Mouse (Mus musculus) forebrain, embryonic 10.5 days (tissue): Measurements from ENCODE around the gene Entpd7. TPM values are rescaled to one million over a fixed set of nuclear protein-coding genes. Genes with fewer than 3 reads are reported as not detected.
A peak's percentile ranks its signal among the peaks of the same experiment; 100 is the strongest.

Experiments
- DNase-seq: peaks from one replicate; pipeline ENCODE4 v3.0.0-alpha.2; 2017; ENCODE audit warnings: low spot score; ENCODE audit errors: extremely low spot score
- H3K27ac ChIP-seq: fragments of 300-500 bp; sonication (generic); 2 replicates; pipeline ENCODE4 v1.5.1; 2016; ENCODE audit warnings: mild to moderate bottlenecking
- H3K27me3 ChIP-seq: fragments of 300-500 bp; sonication (generic); 2 replicates; pipeline ENCODE4 v1.6.1; 2016; ENCODE audit warnings: mild to moderate bottlenecking; ENCODE audit not compliant: poor library complexity, severe bottlenecking
- H3K36me3 ChIP-seq: fragments of 300-500 bp; sonication (generic); replicated peaks from 2 replicates; pipeline ENCODE4 v1.6.1; 2016; ENCODE audit warnings: mild to moderate bottlenecking, moderate library complexity
- H3K4me1 ChIP-seq: fragments of 300-500 bp; sonication (generic); 2 replicates; pipeline ENCODE4 v1.6.1; 2016
- H3K4me3 ChIP-seq: fragments of 300-500 bp; sonication (generic); 2 replicates; pipeline ENCODE4 v1.5.1; 2016; ENCODE audit warnings: mild to moderate bottlenecking, moderate library complexity
- H3K9me3 ChIP-seq: fragments of 300-500 bp; sonication (generic); 2 replicates; pipeline ENCODE4 v1.6.1; 2016; ENCODE audit warnings: mild to moderate bottlenecking, moderate library complexity
- WGBS: fragments of 180-500 bp; shearing (Covaris S2); methylation state at CpG from one replicate; pipeline ENCODE4 v1.1.7; 2016; 5-methylcytosine and 5-hydroxymethylcytosine counted together
- polyA plus RNA-seq: library from polyadenylated mRNA; unstranded; fragments of >200 nt; fragmentation: Nextera tagmentation; extraction: Ambion mirVana; gene quantifications from 2 replicates; pipeline ENCODE4 v1.2.1, GENCODE M21; 2016

The Entpd7 gene
- polyA plus RNA-seq, 1 experiment from 2014 or later, result 8.8 TPM

DNA sequence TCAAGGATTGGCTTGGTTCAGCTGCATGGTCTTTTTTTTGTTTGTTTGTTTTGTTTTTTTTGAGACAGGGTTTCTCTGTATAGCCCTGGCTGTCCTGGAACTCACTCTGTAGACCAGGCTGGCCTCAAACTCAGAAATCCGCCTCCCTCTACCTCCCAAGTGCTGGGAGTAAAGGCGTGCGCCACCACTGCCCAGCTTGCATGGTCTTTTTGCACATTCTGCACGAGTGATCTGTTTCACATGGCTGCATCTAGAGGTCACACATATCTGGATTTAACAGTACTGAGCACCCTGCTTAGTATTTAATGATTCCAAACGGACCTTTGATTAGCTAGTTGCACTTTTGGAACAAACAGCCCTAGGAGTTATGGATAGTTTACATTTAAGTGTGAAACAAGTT, 22.5 kb downstream of the Entpd7 start:
- Histone ChIP-seq H3K4me1 (no peaks in the 10 kb centered on the region), H3K4me3 (no peak overlapping the region), H3K27me3 (no peaks in the 10 kb centered on the region), H3K9me3 (no peaks in the 10 kb centered on the region), H3K36me3 (peaks cover 35% of the 10 kb centered on the region), H3K27ac (no peak overlapping the region)
- no peak for DNase-seq
- WGBS, result 78% methylated on average over 5 of the region's 5 CpGs

DNA sequence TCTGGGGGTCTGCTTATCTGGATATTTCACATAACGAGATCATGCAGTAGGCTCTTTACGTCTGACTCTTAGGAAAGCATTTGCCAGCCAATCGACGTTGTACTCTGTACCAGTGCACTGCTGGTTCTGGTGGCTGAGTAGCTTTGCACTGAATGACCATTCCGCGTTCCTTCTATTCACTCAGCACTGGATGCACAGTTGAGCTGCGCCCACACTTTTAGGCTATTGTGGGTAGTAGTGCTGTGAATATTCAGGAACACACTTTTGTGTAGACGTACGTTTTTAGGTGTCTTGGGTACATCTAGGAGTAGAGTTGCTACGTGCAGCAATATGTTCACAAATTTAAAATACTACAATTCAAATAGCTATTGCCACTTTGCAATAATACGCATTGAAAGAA, 30.6 kb downstream of the Entpd7 start:
- DNase-seq, result no peak
- whole genome bisulfite sequencing, result 92% methylated on average over 11 of the region's 11 CpGs
- no peaks in the 10 kb centered on the region for H3K9me3 ChIP-seq
- H3K27me3 ChIP-seq, result no peaks in the 10 kb centered on the region
- no peak overlapping the region for H3K27ac ChIP-seq
- no peak overlapping the region for H3K4me3 ChIP-seq
- H3K36me3 ChIP-seq, result peaks cover 56% of the 10 kb centered on the region
- 0 out of 2 replicates have a peak, but pooled peaks cover 8% of the 10 kb centered on the region for H3K4me1 ChIP-seq

DNA sequence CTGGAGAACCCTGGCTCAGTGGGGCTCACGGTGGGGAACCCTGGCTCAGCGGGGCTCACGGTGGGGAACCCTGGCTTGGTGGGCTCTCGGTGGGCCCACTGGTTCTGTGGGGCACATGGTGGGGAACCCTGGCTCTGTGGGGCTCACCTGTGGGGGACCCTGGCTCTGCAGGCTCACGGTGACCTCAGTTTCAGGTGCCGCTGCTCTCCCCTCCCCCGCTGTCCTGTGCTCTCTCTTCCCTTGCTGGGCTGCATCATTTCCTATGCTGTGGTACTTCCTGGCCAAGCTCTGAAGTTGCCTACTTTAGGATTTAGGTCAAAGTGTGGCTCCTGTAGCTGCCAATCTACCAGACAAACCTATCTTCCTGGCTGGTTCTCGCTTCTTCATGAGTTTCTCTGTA, 33.4 kb downstream of the Entpd7 start:
- 74% methylated on average over 8 of the region's 8 CpGs for WGBS

GRCm38 (mm10) chr19:43723501-43723900, 34.0 kb downstream of the Entpd7 start:
- WGBS, result 89% methylated on average over 10 of the region's 10 CpGs
- no peaks in the 10 kb centered on the region for H3K27me3 ChIP-seq
- peaks cover 77% of the 10 kb centered on the region for H3K36me3 ChIP-seq
- no peak for DNase-seq
- H3K27ac ChIP-seq, result no peak overlapping the region
- no peaks in the 10 kb centered on the region for H3K9me3 ChIP-seq
- H3K4me3 ChIP-seq, result no peak overlapping the region
- peaks cover 16% of the 10 kb centered on the region for H3K4me1 ChIP-seq

More for the DNA sequence above, 33.4 kb downstream of the Entpd7 start:
- H3K36me3 ChIP-seq, result peaks cover 77% of the 10 kb centered on the region
- H3K9me3 ChIP-seq, result no peaks in the 10 kb centered on the region
- no peak overlapping the region for H3K4me3 ChIP-seq
- no peak overlapping the region for H3K27ac ChIP-seq
- no peak for DNase-seq
- H3K4me1 ChIP-seq, result peaks cover 16% of the 10 kb centered on the region
- no peaks in the 10 kb centered on the region for H3K27me3 ChIP-seq

DNA sequence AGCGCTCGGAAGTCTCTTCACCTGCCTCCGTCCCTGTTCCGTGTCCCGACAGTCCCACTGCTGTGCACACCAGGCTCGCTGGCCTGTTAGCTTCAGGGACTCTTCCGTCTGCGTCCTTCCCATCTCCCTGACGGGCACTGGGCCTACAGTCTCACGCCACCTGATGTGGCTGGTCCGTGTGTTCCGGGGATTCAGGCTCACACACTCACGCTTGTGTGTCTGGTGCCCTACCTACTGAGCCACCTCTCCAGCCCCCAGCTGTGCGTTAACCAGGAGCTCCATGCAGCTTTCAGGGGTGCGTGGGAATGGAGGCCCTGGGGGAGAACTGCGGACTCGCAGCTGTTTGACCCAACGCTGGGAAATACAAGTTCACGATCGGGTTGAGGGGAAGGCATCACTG, 34.7 kb downstream of the Entpd7 start:
- Histone ChIP-seq H3K4me3 (no peak overlapping the region), H3K27me3 (no peaks in the 10 kb centered on the region), H3K27ac (no peak overlapping the region), H3K9me3 (no peaks in the 10 kb centered on the region), H3K4me1 (peaks cover 16% of the 10 kb centered on the region), H3K36me3 (peaks cover 81% of the 10 kb centered on the region)
- no peak for DNase-seq
- WGBS, result 95% methylated on average over 20 of the region's 20 CpGs

GRCm38 (mm10) chr19:43724821-43725220, 35.3 kb downstream of the Entpd7 start:
- Histone ChIP-seq H3K36me3 (peaks cover 85% of the 10 kb centered on the region), H3K4me1 (peaks cover 23% of the 10 kb centered on the region), H3K4me3 (no peak overlapping the region), H3K27me3 (no peaks in the 10 kb centered on the region), H3K27ac (no peak overlapping the region), H3K9me3 (no peaks in the 10 kb centered on the region)
- DNase-seq, result no peak
- 84% methylated on average over 7 of the region's 7 CpGs for WGBS

GRCm38 (mm10) chr19:43726510-43727146, 37.2 kb downstream of the Entpd7 start:
- no peaks in the 10 kb centered on the region for H3K9me3 ChIP-seq
- H3K4me1 ChIP-seq, result peaks cover 30% of the 10 kb centered on the region
- H3K27ac ChIP-seq, result no peak overlapping the region
- no peak for DNase-seq
- peaks cover 73% of the 10 kb centered on the region for H3K36me3 ChIP-seq
- no peaks in the 10 kb centered on the region for H3K27me3 ChIP-seq
- no peak overlapping the region for H3K4me3 ChIP-seq
- WGBS, result 81% methylated on average over 15 of the region's 15 CpGs

GRCm38 (mm10) chr19:43729296-43730036, 40.0 kb downstream of the Entpd7 start:
- no peaks in the 10 kb centered on the region for H3K9me3 ChIP-seq
- peak overlapping the region; percentile 82 for H3K27ac ChIP-seq
- peak overlapping the region; percentile 43 for H3K4me3 ChIP-seq
- DNase-seq, result peak; percentile 26
- peaks cover 59% of the 10 kb centered on the region for H3K36me3 ChIP-seq
- peaks cover 23% of the 10 kb centered on the region for H3K4me1 ChIP-seq
- H3K27me3 ChIP-seq, result no peaks in the 10 kb centered on the region
- WGBS, result 41% methylated on average over 22 of the region's 22 CpGs

- Histone ChIP-seq H3K27ac (peak overlapping the region; percentile 82), H3K27me3 (no peaks in the 10 kb centered on the region), H3K36me3 (peaks cover 58% of the 10 kb centered on the region), H3K9me3 (no peaks in the 10 kb centered on the region), H3K4me1 (peaks cover 23% of the 10 kb centered on the region), H3K4me3 (peak overlapping the region; percentile 43)
- DNase-seq, result peak; percentile 24
- 28% methylated on average over 8 of the region's 8 CpGs for WGBS
Observed at GRCm38 (mm10) chr19:43730037-43730428, 40.6 kb downstream of the Entpd7 start.

DNA sequence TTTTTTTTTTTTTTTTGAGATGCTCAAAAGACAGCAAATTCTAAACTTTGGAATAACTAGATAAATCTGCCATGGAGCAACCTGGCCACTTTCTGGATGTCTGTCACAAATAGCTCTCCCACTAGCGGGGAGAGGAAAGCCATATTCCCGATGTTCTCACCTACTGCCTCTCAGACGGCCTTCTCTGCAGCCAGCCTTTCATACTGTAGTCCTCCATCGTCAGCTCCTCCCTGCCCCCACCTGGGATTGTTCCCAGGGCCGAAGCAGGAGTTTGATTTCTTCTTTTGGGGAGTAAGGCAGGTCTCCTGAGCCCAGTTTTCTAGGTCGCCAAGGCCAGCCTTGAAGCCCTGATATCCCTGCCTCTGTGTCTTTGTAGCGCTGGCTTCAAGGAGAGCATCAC, 41.7 kb downstream of the Entpd7 start:
- Histone ChIP-seq H3K27ac (no peak overlapping the region), H3K9me3 (no peaks in the 10 kb centered on the region), H3K27me3 (no peaks in the 10 kb centered on the region), H3K4me1 (peaks cover 23% of the 10 kb centered on the region), H3K36me3 (peaks cover 57% of the 10 kb centered on the region), H3K4me3 (no peak overlapping the region)
- 72% methylated on average over 7 of the region's 7 CpGs for WGBS
- DNase-seq, result no peak

GRCm38 (mm10) chr19:43738409-43738808, 48.9 kb downstream of the Entpd7 start:
- peaks cover 95% of the 10 kb centered on the region for H3K36me3 ChIP-seq
- no peak overlapping the region for H3K27ac ChIP-seq
- no peak overlapping the region for H3K4me3 ChIP-seq
- DNase-seq, result no peak
- no peaks in the 10 kb centered on the region for H3K9me3 ChIP-seq
- no peaks in the 10 kb centered on the region for H3K27me3 ChIP-seq
- no peaks in the 10 kb centered on the region for H3K4me1 ChIP-seq
- 94% methylated on average over 10 of the region's 10 CpGs for WGBS

DNA sequence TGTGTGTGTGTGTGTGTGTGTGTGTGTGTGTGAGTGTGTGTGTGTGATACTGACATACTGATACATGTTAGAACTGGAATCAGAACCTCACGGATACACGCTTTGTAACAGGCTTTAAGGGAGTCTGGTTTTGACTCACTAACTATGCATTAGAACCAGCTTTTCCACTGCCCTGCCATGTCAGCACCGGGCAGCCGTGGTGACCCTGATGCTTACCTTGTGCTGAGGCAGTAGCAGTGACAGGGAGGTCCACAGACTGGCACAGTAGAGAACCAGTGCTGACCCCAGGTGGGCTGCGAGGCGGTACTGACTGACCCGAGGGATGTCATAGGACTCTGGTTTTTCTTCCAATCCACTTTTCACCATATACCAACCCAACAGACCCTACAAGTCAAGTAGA, 53.9 kb downstream of the Entpd7 start:
- H3K36me3 ChIP-seq, result peaks cover 99% of the 10 kb centered on the region
- H3K9me3 ChIP-seq, result no peaks in the 10 kb centered on the region
- no peak for DNase-seq
- H3K4me1 ChIP-seq, result no peaks in the 10 kb centered on the region
- no peak overlapping the region for H3K27ac ChIP-seq
- no peaks in the 10 kb centered on the region for H3K27me3 ChIP-seq
- no peak overlapping the region for H3K4me3 ChIP-seq
- 94% methylated on average over 7 of the region's 7 CpGs for WGBS

- Histone ChIP-seq H3K9me3 (no peaks in the 10 kb centered on the region), H3K4me1 (no peaks in the 10 kb centered on the region), H3K4me3 (no peak overlapping the region), H3K27me3 (no peaks in the 10 kb centered on the region), H3K36me3 (peaks cover 97% of the 10 kb centered on the region), H3K27ac (no peak overlapping the region)
- DNase-seq, result no peak
- 94% methylated on average over 3 of the region's 3 CpGs for WGBS
Observed at GRCm38 (mm10) chr19:43745740-43746139, 56.3 kb downstream of the Entpd7 start.
